Mouse (Mus musculus): ENCODE data around the gene Stox2. TPM values are rescaled to one million over a fixed set of nuclear protein-coding genes. Genes with fewer than 3 reads are reported as not detected.
"Not testable (repeated sequence)": the region's sequence is repeated elsewhere in the genome, so short reads cannot be mapped to it uniquely, and the experiment has no call there.

The Stox2 gene
- polyA plus RNA-seq, 1 experiment from 2014 or later = 35.7 TPM

DNA sequence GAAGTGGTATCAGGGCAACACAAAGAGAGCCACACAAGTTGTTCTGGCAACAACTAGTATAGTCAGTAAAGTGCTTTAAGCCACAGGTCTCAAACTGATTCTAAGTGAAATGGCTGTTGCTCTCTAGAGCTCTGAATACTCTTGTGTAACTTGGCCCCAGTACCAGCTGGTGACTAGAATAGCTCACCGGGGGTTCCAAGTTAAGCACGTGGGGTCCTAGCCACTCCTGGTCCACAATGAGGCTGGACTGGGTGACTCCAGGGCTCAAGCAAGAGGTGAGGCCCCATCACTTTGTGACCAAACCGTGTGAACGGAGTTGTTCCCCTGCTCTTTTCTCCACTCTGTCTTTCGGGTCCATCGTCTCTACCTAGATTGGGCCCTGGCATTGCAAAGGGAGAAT, 8.2 kb downstream of the Stox2 start:
- no peak overlapping the region for H3K4me3 ChIP-seq
- H3K27me3 ChIP-seq (replicated peaks) = no peaks in the 10 kb centered on the region
- H3K4me2 ChIP-seq (replicated peaks) = no peak overlapping the region
- no peak for ATAC-seq (ENCODE audit: low FRiP score, low read depth)
- no peaks in the 10 kb centered on the region for H3K9me3 ChIP-seq
- WGBS = 81% methylated on average over 6 of the region's 6 CpGs
- no peaks in the 10 kb centered on the region for H3K36me3 ChIP-seq
- H3K4me1 ChIP-seq = no peaks in the 10 kb centered on the region
- no peak overlapping the region for H3K9ac ChIP-seq
- no peak overlapping the region for H3K27ac ChIP-seq

DNA sequence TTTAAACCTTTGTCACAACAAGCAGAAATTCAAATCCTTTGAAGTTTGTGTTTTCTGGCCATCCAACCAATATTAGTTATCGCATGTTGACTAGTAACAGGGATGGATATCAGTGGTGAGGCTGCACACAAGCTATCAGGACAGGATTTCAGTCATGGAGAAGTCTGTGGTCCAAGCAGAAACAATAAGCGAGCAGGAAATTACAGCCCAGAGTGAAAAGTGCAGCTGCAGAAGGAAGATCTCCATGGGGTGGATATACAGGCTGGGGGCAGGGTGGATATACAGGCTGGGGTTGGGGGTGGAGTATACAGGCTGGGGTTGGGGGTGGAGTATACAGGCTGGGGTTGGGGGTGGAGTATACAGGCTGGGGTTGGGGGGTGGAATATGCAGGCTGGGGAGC, 10.3 kb downstream of the Stox2 start:
- no peak overlapping the region for H3K4me2 ChIP-seq (replicated peaks)
- H3K9ac ChIP-seq = no peak overlapping the region
- no peaks in the 10 kb centered on the region for H3K36me3 ChIP-seq
- WGBS = 83% methylated on average over 2 of the region's 2 CpGs
- no peaks in the 10 kb centered on the region for H3K4me1 ChIP-seq
- no peaks in the 10 kb centered on the region for H3K9me3 ChIP-seq
- no peak overlapping the region for H3K4me3 ChIP-seq
- H3K27me3 ChIP-seq (replicated peaks) = no peaks in the 10 kb centered on the region
- ATAC-seq (ENCODE audit: low FRiP score, low read depth) = no peak
- no peak overlapping the region for H3K27ac ChIP-seq

DNA sequence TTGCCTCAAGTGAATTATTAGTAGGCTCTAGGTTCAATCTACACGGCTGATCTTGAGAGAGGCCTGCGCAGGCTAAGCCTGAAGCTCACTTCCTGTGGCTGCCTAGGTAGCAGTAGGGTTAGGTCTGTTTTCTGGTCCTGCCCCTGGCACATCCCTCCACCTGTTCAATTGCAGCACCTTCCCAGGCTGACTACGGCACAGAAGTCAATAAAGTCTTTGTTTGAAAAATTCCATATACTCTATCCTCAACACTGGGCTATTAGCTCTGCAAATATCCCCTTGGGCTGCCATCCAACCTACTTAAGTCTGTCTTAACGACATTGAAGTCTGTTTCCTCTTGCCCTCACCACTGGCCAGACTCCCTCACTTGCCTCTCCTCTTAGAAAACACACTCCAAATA, 10.8 kb downstream of the Stox2 start:
- Histone ChIP-seq H3K4me1 (no peaks in the 10 kb centered on the region), H3K36me3 (no peaks in the 10 kb centered on the region), H3K9ac (no peak overlapping the region), H3K4me3 (no peak overlapping the region), H3K9me3 (no peaks in the 10 kb centered on the region), H3K4me2 (replicated peaks) (no peak overlapping the region), H3K27ac (no peak overlapping the region), H3K27me3 (replicated peaks) (no peaks in the 10 kb centered on the region)
- WGBS = 77% methylated on average over 4 of the region's 4 CpGs
- ATAC-seq (ENCODE audit: low FRiP score, low read depth) = no peak

DNA sequence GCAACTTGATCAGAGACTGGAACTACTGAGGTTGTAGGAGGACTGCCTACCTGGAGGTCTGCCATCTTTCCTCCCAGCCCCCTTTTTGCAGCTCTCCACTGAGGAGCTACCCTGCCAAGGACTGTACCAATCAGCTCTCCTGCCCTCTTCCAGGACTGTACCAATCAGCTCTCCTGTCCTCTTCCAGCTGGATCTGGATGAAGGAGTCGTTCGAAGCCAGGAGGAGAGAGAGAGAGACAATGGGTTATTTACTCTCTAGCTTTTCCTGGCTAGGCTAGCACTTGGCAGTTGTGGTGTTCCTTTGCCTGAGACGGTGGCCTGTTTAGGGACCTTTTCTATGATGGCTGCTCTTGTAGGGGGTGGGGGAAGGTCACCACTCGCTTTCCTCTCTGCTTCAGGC, 14.9 kb downstream of the Stox2 start:
- no peaks in the 10 kb centered on the region for H3K9me3 ChIP-seq
- ATAC-seq (ENCODE audit: low FRiP score, low read depth) = no peak
- H3K36me3 ChIP-seq = no peaks in the 10 kb centered on the region
- no peak overlapping the region for H3K9ac ChIP-seq
- H3K27ac ChIP-seq = no peak overlapping the region
- no peak overlapping the region for H3K4me3 ChIP-seq
- H3K4me2 ChIP-seq (replicated peaks) = no peak overlapping the region
- 71% methylated on average over 4 of the region's 4 CpGs for WGBS
- no peaks in the 10 kb centered on the region for H3K27me3 ChIP-seq (replicated peaks)
- H3K4me1 ChIP-seq = no peaks in the 10 kb centered on the region

DNA sequence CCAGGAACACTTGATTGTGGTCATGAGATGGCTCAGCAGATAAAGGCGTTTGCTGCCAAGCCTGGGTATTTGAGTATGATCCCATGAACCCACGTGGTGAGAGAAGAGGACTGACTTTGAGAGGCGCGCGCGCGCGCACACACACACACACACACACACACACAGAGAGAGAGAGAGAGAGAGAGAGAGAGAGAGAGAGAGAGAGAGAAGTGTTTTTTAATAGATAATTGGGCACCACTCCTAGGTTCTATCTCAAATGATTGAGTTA, 32.0 kb downstream of the Stox2 start:
- Histone ChIP-seq H3K27me3 (replicated peaks) (peaks cover 45% of the 10 kb centered on the region), H3K4me3 (peak overlapping the region; percentile 57; the same call in 1 of the 2 replicates), H3K4me2 (replicated peaks) (peak overlapping the region; percentile 98), H3K4me1 (peaks cover 20% of the 10 kb centered on the region)
- H3K9ac ChIP-seq; H3K36me3 ChIP-seq; ATAC-seq (ENCODE audit: low FRiP score, low read depth); H3K27ac ChIP-seq; H3K9me3 ChIP-seq: not testable (repeated sequence)
- WGBS = 3% methylated on average over 8 of the region's 8 CpGs

DNA sequence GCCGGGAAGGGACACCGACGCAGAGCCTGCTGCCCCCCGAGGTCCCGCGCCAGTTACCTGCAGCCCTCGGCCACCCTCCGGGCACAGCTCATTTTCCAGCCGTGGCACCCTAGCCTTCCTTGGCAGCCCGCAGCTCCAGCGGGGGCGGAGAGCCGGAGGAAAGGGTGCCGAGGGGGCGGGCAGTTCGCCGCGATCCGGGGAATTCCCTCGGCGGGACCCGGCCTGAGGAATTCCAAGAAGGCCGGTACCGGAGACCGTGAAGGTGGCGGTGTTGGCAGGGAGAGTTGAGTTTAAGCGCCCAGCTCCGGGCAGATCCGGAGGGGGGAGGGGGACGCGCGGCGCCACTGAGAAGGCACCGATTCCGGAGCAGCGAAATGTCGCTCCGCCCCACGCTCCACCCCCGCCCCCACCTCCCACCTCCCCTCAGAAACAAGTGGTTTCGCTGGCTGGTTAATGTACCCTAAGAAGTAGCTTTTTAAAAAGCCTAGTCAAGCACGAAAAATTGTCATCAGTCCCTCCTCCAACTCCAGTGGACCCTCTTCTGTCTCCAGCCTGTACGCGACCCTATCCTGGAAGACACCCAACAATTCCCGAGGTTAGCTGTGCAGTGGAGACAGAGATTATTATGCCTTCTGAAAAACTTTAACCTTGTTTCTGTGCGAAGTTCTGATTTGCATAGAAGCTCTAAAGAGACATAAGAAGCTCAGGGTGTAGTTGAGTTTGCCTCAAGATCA, 32.5 kb downstream of the Stox2 start:
- 1% methylated on average over 42 of the region's 46 CpGs for WGBS
- no peaks in the 10 kb centered on the region for H3K36me3 ChIP-seq
- peak overlapping the region; percentile 20; the same call in 1 of the 2 replicates for H3K27ac ChIP-seq
- H3K4me2 ChIP-seq (replicated peaks) = peak overlapping the region; percentile 98
- peak overlapping the region; percentile 47 for H3K9ac ChIP-seq
- no peaks in the 10 kb centered on the region for H3K9me3 ChIP-seq
- peaks cover 50% of the 10 kb centered on the region for H3K27me3 ChIP-seq (replicated peaks)
- peak; percentile 54 for ATAC-seq (ENCODE audit: low FRiP score, low read depth)
- H3K4me3 ChIP-seq = peak overlapping the region; percentile 57
- peaks cover 20% of the 10 kb centered on the region for H3K4me1 ChIP-seq

DNA sequence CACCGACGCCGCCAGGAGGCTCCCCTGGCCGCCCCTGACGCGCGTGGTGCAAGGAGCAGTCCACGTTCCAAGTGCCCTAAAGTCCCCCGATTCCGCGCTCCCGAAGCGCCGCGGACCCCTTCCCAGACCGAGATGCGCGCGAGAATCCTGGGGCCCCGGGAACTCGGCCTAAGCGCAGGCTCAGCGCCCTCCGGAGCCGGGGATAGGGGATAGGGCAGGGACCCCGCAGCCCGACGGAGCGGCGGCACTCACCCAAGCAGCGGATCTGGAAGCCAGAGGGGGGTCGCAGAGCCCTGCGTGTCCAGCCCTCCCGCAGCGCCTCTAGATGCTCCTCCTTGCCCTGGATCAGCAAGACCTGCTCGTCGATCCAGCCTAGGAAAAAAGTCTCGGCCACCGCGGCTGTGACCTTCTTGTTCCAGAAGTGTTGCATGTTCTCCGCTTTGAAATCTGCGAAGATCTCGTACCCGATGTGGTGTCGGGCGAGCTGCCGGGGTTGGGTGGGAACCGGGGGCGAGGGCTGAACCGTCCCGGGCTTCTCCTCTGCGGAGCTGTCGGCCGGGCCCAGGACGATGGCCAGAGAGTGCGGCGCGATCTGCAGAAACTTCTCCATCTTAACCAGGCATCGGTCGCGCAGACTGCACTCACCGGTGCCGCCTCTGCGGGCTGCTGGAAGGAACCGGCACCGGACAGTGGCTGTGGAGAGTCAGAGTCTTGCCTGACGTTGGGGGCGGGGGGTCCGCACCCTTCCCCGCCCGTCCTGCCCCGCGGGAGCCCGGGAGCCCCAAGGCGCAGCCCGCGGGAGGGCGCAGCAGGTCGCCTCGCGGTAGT, 33.3 kb downstream of the Stox2 start:
- ATAC-seq (ENCODE audit: low FRiP score, low read depth) = peak; percentile 67
- H3K9ac ChIP-seq = peak overlapping the region; percentile 47
- H3K27me3 ChIP-seq (replicated peaks) = peaks cover 54% of the 10 kb centered on the region
- peak overlapping the region; percentile 20; the same call in 1 of the 2 replicates for H3K27ac ChIP-seq
- peaks cover 20% of the 10 kb centered on the region for H3K4me1 ChIP-seq
- WGBS = under 1% methylated on average over 81 of the region's 81 CpGs
- H3K36me3 ChIP-seq = no peaks in the 10 kb centered on the region
- peak overlapping the region; percentile 98 for H3K4me2 ChIP-seq (replicated peaks)
- H3K9me3 ChIP-seq = no peaks in the 10 kb centered on the region
- peak overlapping the region; percentile 57 for H3K4me3 ChIP-seq

DNA sequence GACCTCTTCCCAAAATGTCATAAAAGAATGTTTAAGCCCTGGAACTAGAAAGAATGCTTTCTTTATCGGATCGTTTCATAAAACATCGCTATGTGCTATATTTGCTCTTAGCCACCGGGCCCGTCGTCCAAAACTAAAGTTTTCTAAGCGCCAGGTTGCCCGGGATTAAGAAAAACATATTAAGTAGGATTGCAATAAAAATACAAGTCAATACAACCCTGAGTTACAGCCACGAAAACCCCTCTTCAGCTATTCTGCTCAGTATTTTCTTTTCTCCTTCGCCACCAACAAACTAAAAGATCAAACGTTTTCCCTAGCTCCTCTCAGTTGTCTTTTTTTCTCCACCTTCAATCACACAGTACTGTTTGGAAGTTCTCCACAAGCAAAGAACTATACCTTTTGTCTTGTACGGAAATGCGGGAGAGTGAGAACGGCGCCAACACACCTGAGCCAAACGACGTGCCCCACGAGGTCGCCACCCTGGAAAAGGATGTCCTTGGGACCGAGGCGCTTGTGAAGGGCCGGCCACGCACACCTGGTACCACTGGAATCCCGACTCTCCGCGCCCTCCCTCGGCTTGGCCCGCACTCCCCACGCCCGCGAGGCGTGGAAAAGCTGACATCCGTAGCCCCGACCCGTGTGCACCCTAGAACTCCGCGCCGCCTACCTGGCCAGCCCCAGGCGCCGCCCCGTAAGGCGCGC, 34.0 kb downstream of the Stox2 start:
- WGBS = 1% methylated on average over 43 of the region's 43 CpGs
- Histone ChIP-seq H3K27ac (no peak overlapping the region), H3K9me3 (no peaks in the 10 kb centered on the region), H3K4me1 (peaks cover 20% of the 10 kb centered on the region), H3K27me3 (replicated peaks) (peaks cover 54% of the 10 kb centered on the region), H3K4me2 (replicated peaks) (peak overlapping the region; percentile 98), H3K4me3 (peak overlapping the region; percentile 57), H3K36me3 (no peaks in the 10 kb centered on the region), H3K9ac (peak overlapping the region; percentile 47; the same call in 1 of the 2 replicates)
- ATAC-seq (ENCODE audit: low FRiP score, low read depth) = peak; percentile 44

DNA sequence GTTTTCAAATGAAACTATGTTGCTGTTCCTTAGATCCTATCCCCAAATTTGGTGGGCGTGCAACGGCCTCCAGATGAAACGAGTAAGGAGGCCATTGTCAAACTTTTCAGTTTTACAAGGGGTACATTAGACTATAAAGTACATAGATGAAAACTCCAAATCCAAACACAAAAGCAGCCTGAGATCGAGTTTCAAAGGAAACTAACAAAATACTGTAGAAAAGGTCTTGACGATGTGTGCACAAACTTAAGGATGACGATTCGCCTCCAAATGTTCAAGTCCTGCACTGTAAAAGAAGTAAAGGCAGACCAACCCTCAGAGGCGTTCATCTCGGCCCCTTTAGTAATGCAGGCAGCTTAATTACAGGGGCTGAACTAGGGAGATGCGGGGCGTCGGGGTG, 34.8 kb downstream of the Stox2 start:
- no peak overlapping the region for H3K27ac ChIP-seq
- H3K36me3 ChIP-seq = no peaks in the 10 kb centered on the region
- no peak overlapping the region for H3K9ac ChIP-seq
- H3K4me1 ChIP-seq = peaks cover 20% of the 10 kb centered on the region
- WGBS = 1% methylated on average over 12 of the region's 12 CpGs
- H3K4me2 ChIP-seq (replicated peaks) = peak overlapping the region; percentile 98
- no peak overlapping the region for H3K4me3 ChIP-seq
- no peaks in the 10 kb centered on the region for H3K9me3 ChIP-seq
- ATAC-seq (ENCODE audit: low FRiP score, low read depth) = no peak
- peaks cover 54% of the 10 kb centered on the region for H3K27me3 ChIP-seq (replicated peaks)

DNA sequence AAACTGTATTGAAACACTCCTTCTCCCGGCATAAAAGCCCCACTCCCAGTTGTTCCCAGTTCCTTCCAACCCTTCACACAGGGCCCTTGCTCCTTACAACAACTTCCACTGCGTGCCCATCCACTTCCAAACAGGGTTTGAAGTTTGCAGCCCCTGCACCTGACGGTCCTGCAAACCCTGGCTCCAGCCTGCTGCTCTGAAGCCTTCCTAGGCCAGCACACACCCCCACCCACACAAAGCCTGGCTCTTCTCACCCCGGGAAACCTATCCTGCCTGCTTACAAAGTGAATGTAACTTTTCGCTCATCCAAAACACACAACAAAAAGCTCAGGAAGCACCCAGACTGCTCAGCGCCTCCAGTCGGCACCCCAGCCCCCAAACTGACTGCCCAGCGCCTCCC, 37.1 kb downstream of the Stox2 start:
- no peaks in the 10 kb centered on the region for H3K36me3 ChIP-seq
- no peak overlapping the region for H3K4me3 ChIP-seq
- peaks cover 52% of the 10 kb centered on the region for H3K27me3 ChIP-seq (replicated peaks)
- peak overlapping the region; percentile 18; the same call in 1 of the 2 replicates for H3K4me2 ChIP-seq (replicated peaks)
- peaks cover 19% of the 10 kb centered on the region for H3K4me1 ChIP-seq
- H3K9me3 ChIP-seq = no peaks in the 10 kb centered on the region
- no peak overlapping the region for H3K9ac ChIP-seq
- no peak for ATAC-seq (ENCODE audit: low FRiP score, low read depth)
- WGBS = 4% methylated on average over 8 of the region's 8 CpGs
- no peak overlapping the region for H3K27ac ChIP-seq

DNA sequence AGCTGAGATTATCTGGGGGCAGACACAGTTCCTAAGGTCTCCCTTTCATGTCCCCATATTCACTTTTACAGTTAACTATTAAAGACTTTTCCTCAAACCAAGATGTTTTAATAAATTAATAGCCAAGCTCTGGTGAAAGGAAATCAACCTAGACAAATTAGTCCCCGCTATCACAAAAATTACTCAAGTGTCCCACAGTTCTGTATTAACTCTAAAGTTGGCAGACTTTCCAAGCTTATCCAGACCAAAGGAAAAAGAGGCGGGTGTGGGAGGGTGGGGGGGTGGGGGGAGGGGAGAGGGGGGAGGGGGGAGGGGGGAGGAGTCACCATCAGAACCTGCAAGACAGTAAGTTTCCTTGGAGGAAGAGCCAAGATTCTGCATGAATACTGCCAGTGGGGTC, 41.3 kb downstream of the Stox2 start:
- WGBS = 88% methylated on average over 1 of the region's 2 CpGs
- Histone ChIP-seq H3K27me3 (replicated peaks) (peaks cover 14% of the 10 kb centered on the region), H3K4me1 (no peaks in the 10 kb centered on the region), H3K9ac (no peak overlapping the region), H3K4me2 (replicated peaks) (no peak overlapping the region), H3K4me3 (no peak overlapping the region), H3K36me3 (no peaks in the 10 kb centered on the region), H3K9me3 (no peaks in the 10 kb centered on the region), H3K27ac (no peak overlapping the region)
- ATAC-seq (ENCODE audit: low FRiP score, low read depth) = no peak

DNA sequence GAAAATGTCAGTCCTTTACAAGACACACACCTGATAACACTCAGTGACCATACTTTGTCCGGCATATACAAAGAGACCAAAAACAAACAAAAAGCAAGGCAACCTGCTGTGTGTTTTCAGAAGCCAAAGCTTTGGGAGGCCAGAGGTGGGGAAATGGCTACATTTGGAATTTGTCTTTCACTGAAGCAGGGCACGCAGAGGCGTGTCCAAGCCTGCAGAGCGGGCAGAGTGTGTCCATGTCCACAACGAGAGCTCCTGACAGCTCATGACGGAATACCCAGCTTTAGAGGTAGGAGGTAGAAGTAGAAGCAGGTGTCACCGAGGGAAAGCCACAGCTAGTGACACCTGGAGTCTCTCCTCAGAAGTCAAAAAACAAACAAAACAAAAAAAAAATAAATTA, 53.2 kb downstream of the Stox2 start:
- Histone ChIP-seq H3K9ac (no peak overlapping the region), H3K27me3 (replicated peaks) (no peaks in the 10 kb centered on the region), H3K4me1 (no peaks in the 10 kb centered on the region), H3K36me3 (no peaks in the 10 kb centered on the region), H3K4me3 (no peak overlapping the region), H3K9me3 (no peaks in the 10 kb centered on the region), H3K4me2 (replicated peaks) (no peak overlapping the region), H3K27ac (no peak overlapping the region)
- ATAC-seq (ENCODE audit: low FRiP score, low read depth) = no peak
- WGBS = 60% methylated on average over 7 of the region's 7 CpGs
